In the genomic region with DNA sequence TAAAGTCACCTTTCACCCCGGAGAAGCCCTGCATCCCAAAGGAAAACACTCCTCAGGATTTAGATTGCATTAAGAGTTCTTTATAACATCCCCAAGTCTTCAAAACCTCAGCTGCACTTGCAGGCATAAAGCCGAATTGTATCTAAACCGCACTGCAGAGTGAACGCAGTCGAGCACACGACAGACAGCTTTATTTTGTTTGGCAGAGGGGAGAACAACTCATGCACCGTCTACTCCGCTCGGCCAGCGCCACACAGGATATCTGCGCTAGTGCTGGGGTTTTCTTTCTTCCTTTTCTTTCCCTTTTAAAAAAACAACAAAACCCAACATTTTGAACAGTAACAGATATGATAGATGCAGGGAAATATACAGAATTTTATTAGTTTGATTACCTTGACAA, we compare ENCODE assay signal across 15 mouse cellular contexts.
"Had no signal": no experiment of that assay in that cellular context is flagged by ENCODE, and none has a peak within 500 bp of the region (broad histone marks: within the 10 kb centered on the region; RNA-seq: fewer than 3 reads in every experiment).

No protein-coding gene starts in this region.

- H3K27ac ChIP-seq: limb, embryonic 15.5 days; liver, embryonic 12.5 days; macrophage; midbrain, embryonic 12.5 days; neural tube, embryonic 15.5 days; stomach, postnatal 0 days had no signal

- DNase-seq: kidney, postnatal 25 days; layer of hippocampus, adult 9-11 months; layer of hippocampus, postnatal 36 days; lung, embryonic 14.5 days; lung, postnatal 10 days; right cerebral cortex, adult 18-20 months; right cerebral cortex, postnatal 25 days; thymus, postnatal 4 days had no signal

- H3K27me3 ChIP-seq: limb, embryonic 15.5 days; liver, embryonic 12.5 days; megakaryocyte, embryonic 14.5 days; midbrain, embryonic 12.5 days; neural tube, embryonic 15.5 days had no signal

- H3K4me3 ChIP-seq: limb, embryonic 15.5 days; liver, embryonic 12.5 days; megakaryocyte, embryonic 14.5 days; midbrain, embryonic 12.5 days; neural tube, embryonic 15.5 days had no signal

- H3K4me2 ChIP-seq: limb, embryonic 15.5 days; liver, embryonic 12.5 days; lung, embryonic 14.5 days; midbrain, embryonic 12.5 days; neural tube, embryonic 15.5 days had no signal

- H3K4me1 ChIP-seq: limb, embryonic 15.5 days; liver, embryonic 12.5 days; midbrain, embryonic 12.5 days had no signal

- ATAC-seq: liver, embryonic 12.5 days had no signal

- H3K9ac ChIP-seq: limb, embryonic 15.5 days; liver, embryonic 12.5 days; lung, embryonic 14.5 days; midbrain, embryonic 12.5 days; neural tube, embryonic 15.5 days had no signal

- H3K9me3 ChIP-seq: limb, embryonic 15.5 days; liver, embryonic 12.5 days; megakaryocyte, embryonic 14.5 days; midbrain, embryonic 12.5 days; neural tube, embryonic 15.5 days had no signal
